Mouse (Mus musculus) olfactory bulb, adult 2 months (tissue): ENCODE results near the gene Pop7.

ENCODE experiments used
- CTCF ChIP-seq: fragments of 200-500 bp; IDR thresholded peaks from 2 replicates; pipeline ENCODE4 v1.5.1; 2012; ENCODE audit warnings: low read depth, mild to moderate bottlenecking, low read length, moderate library complexity; ENCODE audit not compliant: insufficient read depth
- POLR2A ChIP-seq: fragments of 200-500 bp; IDR thresholded peaks from 2 replicates; pipeline ENCODE4 v1.6.1; 2012; ENCODE audit warnings: mild to moderate bottlenecking, low read depth, low read length, moderate library complexity; ENCODE audit not compliant: insufficient read depth

- TF ChIP-seq CTCF: no peak
- TF ChIP-seq POLR2A: no peak
Measured at GRCm38 (mm10) chr5:137541768-137542540, 39.6 kb upstream of the Pop7 start.
